Mouse (Mus musculus): ENCODE results near the gene Lmna.

The Lmna gene

Small RNA genes within 50 kb of the gene (microRNA-seq; reads per million reads assigned to microRNA genes)
- gene Mir1905 (0 reads per million in 2 experiments), gene Mir7011 (0 to 0.34 reads per million in 2 experiments)
